ENCODE assay signal across 12 mouse cellular contexts in genomic region chr2:157841121-157841520, GRCm38 (mm10).
DNase-seq lines count a peak whose midpoint lies in the region; ATAC-seq and TF ChIP-seq lines count a peak whose summit lies in the region.
"Had no signal": no experiment of that assay in that cellular context is flagged by ENCODE, and none has a peak within 500 bp of the region (broad histone marks: within the 10 kb centered on the region; RNA-seq: fewer than 3 reads in every experiment).

No protein-coding gene starts in this region.

- peak overlapping the region; percentile 38; the same call in 1 of the 2 replicates for H3K27ac ChIP-seq in bone marrow, adult 2 months (ENCODE audit: control insufficient read depth, insufficient read depth, low read depth, low read length, poor library complexity)
- H3K27ac ChIP-seq in midbrain, postnatal 0 days (ENCODE audit: low read depth, low read length) = 0 out of 2 replicates have a peak overlapping the region, but pooled peaks have one; percentile 32
- H3K27ac ChIP-seq: liver, embryonic 14.5 days had no signal

- H3K27me3 ChIP-seq in megakaryocyte, embryonic 14.5 days (replicated peaks) = no peaks in the 10 kb centered on the region
- no peaks in the 10 kb centered on the region for H3K27me3 ChIP-seq in midbrain, postnatal 0 days (ENCODE audit: insufficient read depth, low read length)

- no peak overlapping the region for H3K9ac ChIP-seq in midbrain, postnatal 0 days (replicated peaks; ENCODE audit: low read length, poor library complexity, severe bottlenecking)
- H3K9ac ChIP-seq: liver, embryonic 14.5 days had no signal

- intact Hi-C loops in heart, postnatal 10 days (cut with DNase I) = no loop called here

- DNase-seq in forelimb bud, embryonic 11.5 days (ENCODE audit: low read depth, low spot score) = peak; percentile 19
- peak; percentile 25 for DNase-seq in midbrain, postnatal 0 days (ENCODE audit: low spot score)
- no peak for DNase-seq in heart, adult 18-20 months
- no peak for DNase-seq in heart, postnatal 10 days
- DNase-seq: cerebellum, adult 9-11 months; kidney, postnatal 4 days had no signal

- WGBS in bone marrow, adult 2 months = 70% methylated on average over 6 of the region's 6 CpGs
- 59% methylated on average over 6 of the region's 6 CpGs for WGBS in midbrain, postnatal 0 days

- no peak for TF ChIP-seq CTCF in bone marrow, adult 2 months (IDR thresholded peaks at IDR 0.05; ENCODE audit: control insufficient read depth, insufficient read depth, low read length)
- no peak for TF ChIP-seq CTCF in midbrain, postnatal 0 days (IDR thresholded peaks at IDR 0.05)

- no peak overlapping the region for H3K4me2 ChIP-seq in midbrain, postnatal 0 days (ENCODE audit: low read depth, low read length, poor library complexity, severe bottlenecking)

- ATAC-seq in megakaryocyte, adult 5-6 weeks (ENCODE audit: poor library complexity, severe bottlenecking) = no peak
- ATAC-seq in midbrain, postnatal 0 days (ENCODE audit: low FRiP score) = no peak
- ATAC-seq: activated CD4-positive, CD25-positive, alpha-beta regulatory T cell, adult 4 months had no signal

- H3K9me3 ChIP-seq in megakaryocyte, embryonic 14.5 days = no peaks in the 10 kb centered on the region
- H3K9me3 ChIP-seq in midbrain, postnatal 0 days (ENCODE audit: low read length) = no peaks in the 10 kb centered on the region
- H3K9me3 ChIP-seq: heart, embryonic 10.5 days had no signal

- no peak for TF ChIP-seq POLR2A in bone marrow, adult 2 months (IDR thresholded peaks at IDR 0.05; ENCODE audit: borderline replicate concordance, control insufficient read depth, low read depth, low read length)

- H3K4me3 ChIP-seq in megakaryocyte, embryonic 14.5 days (replicated peaks) = peak overlapping the region; percentile 19
- H3K4me3 ChIP-seq in bone marrow, adult 2 months (replicated peaks; ENCODE audit: control insufficient read depth, low read depth, low read length) = no peak overlapping the region
- no peak overlapping the region for H3K4me3 ChIP-seq in midbrain, postnatal 0 days (ENCODE audit: low read depth, low read length)
- H3K4me3 ChIP-seq: heart, embryonic 10.5 days had no signal

- peaks cover 74% of the 10 kb centered on the region for H3K4me1 ChIP-seq in megakaryocyte, embryonic 14.5 days
- H3K4me1 ChIP-seq in bone marrow, adult 2 months (ENCODE audit: control insufficient read depth, insufficient read depth, low read length) = peaks cover 9% of the 10 kb centered on the region; the same call in 1 of the 2 replicates
- no peaks in the 10 kb centered on the region for H3K4me1 ChIP-seq in midbrain, postnatal 0 days (ENCODE audit: insufficient read depth, low read length)

- peaks cover 76% of the 10 kb centered on the region for H3K36me3 ChIP-seq in megakaryocyte, embryonic 14.5 days (replicated peaks; ENCODE audit: low read length)
- no peaks in the 10 kb centered on the region; the same call in 1 of the 2 replicates for H3K36me3 ChIP-seq in midbrain, postnatal 0 days (ENCODE audit: insufficient read depth, low read length)

Comparison
In these comparisons a context has a peak if more than half of its experiments do, and no peak if none do; other contexts are left out.
1. DNase-seq: peak in forelimb bud, embryonic 11.5 days (single experiment) and midbrain, postnatal 0 days (single experiment); none in heart, adult 18-20 months (0 of 2) and heart, postnatal 10 days (0 of 2).